Mouse (Mus musculus) thymus, adult 18-20 months (tissue): ENCODE results near the gene Dtx2.

ENCODE experiments used
- DNase-seq, 2 experiments: peaks; one replicate each; pipeline ENCODE4 v3.0.0; 2022; ENCODE audit warnings: mixed read lengths in 2 of 2

Dtx2 gene

GRCm38 (mm10) chr5:135975893-135976668, 18.5 kb upstream of the Dtx2 start:
- no peak for DNase-seq

DNA sequence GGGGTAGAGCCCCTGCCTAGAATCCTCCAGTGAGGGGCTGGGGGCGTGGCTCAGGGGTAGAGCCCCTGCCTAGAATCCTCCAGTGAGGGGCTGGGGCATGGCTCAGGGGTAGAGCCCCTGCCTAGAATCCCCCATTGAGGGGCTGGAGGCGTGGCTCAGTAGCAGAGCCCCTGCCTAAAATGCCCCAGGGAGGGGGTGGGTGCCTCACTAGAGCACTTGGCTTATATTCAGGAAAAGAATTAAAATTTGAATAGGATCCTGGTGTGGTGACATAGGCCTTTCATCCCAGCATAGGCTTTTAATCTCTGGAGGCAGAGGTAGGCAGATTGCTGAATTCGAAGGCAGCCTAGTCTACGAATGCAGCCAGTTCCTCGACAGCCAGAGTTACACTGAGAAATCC, 15.2 kb upstream of the Dtx2 start:
- DNase-seq = no peak

DNA sequence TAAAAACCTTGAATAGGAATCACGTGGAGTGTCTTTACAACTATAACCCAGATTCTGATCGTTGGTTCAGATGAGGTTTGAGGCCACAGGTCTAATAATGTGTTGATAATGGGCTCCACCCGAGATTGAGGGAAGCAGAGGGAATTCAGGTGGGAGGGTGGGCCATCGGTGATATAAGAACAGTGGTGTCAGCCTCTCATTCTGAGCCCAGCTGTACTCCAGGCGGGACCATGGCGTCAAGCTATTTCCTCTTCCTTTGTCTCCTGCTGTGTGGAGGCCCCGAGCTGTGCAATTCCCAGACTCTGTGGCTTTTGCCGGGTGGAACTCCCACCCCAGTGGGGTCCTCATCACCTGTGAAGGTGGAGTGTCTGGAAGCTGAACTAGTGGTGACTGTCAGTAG, 14.7 kb upstream of the Dtx2 start, which contains the start of gene Zp3:
TSS of gene Zp3 (plus strand) at position 196 of the 400 bp plus-strand sequence.
- DNase-seq = no peak

GRCm38 (mm10) chr5:135982398-135982797, 12.2 kb upstream of the Dtx2 start:
- no peak for DNase-seq

- DNase-seq = no peak
Observed at GRCm38 (mm10) chr5:135984546-135985044, 10.0 kb upstream of the Dtx2 start.

DNA sequence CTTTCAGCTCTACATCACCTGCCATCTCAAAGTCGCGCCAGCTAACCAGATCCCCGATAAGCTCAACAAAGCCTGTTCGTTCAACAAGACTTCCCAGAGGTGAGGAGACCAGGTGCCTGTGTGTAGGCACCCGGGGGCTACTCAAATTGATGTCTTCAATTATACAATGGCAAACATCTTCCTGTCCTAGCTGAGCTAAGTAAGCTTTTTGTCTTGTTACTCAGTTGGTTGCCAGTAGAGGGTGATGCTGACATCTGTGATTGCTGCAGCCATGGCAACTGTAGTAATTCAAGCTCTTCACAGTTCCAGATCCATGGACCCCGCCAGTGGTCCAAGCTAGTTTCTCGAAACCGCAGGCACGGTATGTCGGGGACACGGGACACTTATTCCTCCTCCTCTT, 7.4 kb upstream of the Dtx2 start:
- no peak for DNase-seq

DNA sequence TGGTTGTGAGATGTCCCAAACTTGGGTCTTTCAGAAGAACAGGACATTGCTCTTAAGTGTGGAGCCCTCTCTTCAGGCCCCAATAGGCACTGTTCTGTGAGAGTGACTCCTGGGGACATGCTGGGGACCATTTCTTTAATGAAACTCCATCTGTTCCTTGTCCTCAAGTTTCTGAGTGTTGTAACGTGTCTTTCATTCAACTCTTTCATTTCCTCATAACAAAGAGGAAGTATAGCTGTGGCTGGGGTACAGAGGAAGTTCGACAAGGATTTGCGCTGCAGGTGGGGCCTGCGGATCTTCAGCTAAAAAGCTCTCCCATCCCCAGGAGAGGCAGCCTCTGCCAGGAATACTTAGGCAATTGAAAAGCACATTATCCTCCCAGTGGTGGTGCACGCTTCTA, 4.0 kb upstream of the Dtx2 start:
- DNase-seq = no peak

- DNase-seq = no peak
Observed at GRCm38 (mm10) chr5:135993381-135993965, 1.1 kb upstream of the Dtx2 start.

GRCm38 (mm10) chr5:135994335-135994724, 270 bp upstream of the Dtx2 start:
- DNase-seq = no peak

DNA sequence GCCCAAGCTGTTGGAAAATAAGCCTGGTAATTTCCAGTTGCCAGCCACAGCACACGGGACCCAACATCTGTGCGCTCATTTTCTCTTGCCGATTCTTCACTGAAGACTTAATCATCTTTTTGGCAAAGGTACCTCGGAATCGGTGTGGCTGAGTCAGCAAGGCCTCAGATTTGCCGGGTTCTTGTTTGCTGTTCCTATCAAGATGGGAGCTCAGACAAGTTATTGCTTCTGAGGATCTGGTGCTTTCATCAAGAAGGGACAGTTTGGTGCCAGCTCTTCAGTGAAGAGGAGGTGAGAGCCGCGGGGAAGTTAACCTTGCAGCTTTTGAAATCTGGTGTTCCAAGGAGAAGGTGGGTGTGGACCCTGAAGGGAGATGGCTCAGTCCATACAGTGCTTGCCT, 1.6 kb downstream of the Dtx2 start:
- no peak for DNase-seq

GRCm38 (mm10) chr5:136001222-136001621, 6.6 kb downstream of the Dtx2 start:
- no peak for DNase-seq

DNA sequence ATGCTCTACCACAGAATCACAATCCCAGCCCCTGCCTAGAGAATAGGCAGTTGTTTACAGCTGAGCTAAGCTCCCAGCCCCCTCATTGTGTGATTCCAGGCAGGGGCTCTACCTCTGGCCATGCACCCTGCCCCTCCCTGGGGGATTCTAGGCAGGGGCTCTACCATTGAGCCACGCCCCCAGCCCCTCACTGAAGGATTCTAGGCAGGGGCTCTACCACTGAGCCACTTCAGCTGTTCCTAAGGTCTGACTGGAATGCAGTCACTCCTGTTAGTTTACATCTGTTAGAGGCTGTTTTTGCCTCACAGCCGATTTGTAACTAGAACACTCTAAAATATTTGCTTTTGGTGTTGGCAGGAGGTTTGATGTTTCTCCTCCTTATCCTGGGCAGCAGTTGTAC, 7.7 kb downstream of the Dtx2 start:
- DNase-seq = no peak

DNA sequence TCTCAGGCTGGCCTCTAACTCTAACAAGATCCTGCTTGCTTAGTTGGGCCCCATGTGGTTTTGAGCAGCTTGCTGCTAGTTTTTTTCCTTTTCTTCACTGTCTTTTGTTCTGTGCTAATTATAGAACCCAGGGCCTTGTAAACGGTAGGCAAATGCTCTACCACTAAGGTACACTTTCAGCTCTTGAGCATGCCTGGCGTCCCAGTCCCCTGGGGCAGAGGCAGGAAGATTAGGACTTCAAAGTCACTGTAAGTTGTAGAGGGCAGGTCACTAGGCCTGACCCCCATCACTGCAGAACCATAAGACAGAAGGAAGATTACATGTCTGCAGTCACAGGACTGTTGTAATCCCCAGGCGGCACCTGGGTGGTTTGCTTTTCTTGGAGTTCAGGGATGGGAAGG, 8.2 kb downstream of the Dtx2 start:
- DNase-seq = no peak

GRCm38 (mm10) chr5:136004537-136004936, 9.9 kb downstream of the Dtx2 start:
- no peak for DNase-seq

DNA sequence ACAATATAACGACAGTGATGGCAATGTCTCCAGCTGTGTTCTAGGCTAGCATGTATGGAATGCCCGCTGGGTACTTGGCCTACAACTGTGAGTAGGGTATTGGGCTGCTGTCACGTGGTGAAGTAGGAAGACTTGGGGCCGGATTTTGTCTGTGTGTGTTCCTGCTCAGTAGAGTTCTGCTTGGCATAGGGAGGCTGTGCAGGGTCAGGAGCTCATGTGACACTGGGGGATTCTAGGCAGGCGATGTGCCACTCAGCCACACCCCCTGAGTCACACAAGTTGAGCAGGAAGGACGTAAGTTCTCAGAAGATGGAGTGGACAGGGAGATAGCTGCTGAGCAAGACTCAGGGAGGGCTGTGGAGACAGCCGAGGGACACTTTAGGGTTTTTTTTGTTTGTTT, 13.1 kb downstream of the Dtx2 start:
- DNase-seq = no peak

DNA sequence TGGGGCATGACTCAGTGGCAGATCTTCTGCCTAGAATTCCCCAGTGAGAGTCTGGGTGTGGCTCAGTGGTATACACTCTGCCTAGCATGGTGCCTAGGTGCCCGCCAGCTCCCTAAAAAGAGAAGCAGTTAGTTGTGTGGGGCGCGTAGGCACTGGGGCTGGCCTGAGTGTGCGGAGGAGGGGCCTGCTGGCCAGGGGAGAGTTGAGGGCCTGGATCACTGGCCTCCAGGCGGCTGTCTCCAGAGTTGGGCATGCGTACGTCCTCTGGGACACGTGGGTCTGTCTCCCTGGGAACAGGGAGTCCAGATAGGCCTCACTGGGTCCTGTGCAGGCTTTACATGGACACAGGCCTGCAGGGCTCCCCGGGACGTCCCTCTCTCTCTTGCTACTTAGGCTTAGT, 20.3 kb downstream of the Dtx2 start:
- DNase-seq = no peak

GRCm38 (mm10) chr5:136015586-136015985, 21.0 kb downstream of the Dtx2 start:
- DNase-seq = no peak

DNA sequence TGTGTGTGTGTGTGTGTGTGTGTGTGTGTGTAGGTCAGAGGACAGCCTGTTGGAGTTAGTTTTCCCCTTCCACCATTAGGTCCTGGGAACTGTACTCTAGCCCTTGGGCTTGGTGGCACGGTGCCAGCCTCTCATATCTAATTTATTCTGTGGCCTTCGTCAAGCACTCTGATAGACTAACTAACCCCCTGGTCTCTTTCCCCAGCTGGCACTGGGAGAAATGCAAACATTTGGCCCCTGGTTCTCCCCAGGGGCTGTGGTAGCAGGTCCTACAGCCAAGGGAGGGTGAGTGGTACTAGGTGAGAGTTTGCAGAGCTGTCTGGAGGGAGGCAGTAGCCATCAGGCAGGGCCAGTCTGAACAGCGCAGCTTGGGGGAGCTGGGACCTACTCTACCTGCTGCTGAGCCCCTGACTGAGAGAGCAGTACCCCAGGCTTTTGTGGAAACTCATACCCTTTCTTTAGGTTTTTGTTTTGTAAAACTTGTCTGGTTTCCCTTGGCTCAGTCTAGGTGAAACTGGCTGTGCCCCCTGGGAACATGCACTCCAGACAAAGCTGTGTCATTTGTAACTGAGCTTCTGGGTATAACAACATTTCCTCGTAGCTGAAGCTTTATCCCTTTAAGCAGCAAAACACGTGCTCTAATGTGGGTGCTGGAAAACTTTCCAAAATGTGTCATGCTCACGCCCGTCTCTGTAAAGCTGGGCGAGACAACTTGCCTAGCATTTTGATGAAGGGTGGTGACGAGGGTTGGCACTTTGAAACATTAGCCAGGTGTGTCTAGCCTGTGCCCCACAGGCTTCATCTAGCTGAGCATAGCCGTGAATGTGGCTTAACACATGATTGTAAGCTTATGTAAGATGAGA, 21.6 kb downstream of the Dtx2 start:
- no peak for DNase-seq

DNA sequence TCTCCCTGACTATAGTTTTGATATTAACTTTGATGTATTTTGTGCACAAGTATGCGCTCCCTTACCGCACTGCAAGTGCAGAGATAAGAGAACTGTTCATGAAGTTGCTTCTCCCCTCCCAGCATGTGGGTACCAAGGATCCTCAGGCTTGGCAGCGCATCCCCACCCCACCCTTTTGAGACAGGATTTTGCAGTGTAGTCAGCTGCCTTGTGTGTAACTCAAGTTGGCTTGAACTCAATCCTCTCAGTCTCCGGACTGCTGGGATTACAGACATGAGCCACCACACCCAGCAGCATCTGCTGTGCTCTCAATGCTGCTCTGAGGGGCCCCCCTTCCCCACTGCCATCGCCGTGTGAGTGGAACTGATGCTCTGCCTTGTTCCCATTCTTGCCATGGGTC, 22.7 kb downstream of the Dtx2 start:
- no peak for DNase-seq

DNA sequence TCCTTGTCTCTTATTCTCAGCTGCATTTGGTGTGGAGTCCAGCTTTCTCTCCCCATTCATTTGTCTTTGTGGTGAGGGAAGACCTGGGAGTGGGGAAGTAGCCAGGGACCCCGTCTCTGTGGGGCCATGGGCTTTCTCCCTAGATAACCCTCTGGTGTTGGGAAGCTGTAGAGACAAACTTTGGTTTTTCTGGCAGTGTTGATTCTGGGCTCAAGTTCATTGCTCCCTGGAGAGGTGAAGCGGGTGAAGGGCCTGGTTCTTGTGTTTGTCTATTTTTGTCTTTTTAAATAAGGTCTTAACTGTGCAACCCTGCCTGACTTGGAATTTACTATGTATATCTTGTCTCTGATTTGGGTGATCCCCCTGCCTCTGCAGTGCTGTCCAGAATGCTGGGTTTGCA, 24.1 kb downstream of the Dtx2 start:
- DNase-seq = no peak

DNA sequence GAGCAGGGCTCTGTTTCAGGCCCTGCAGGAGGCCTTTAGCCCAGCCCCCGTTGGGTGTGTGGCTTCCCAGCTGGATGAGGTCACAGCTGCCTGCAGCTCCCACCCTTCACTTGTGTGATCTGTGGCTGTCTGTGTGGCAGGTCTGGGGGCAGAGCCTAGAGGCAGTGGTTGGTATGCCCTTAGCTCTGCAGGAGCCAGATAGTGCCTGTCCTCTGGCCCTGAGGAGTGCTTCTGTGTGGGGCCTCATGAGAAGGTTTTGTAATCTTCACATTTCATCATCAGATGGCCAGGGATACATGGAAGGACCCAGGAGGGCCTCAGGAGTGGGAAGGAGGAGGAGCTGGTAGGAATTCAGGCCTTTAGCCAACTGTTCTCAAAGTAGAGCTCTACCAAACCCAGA, 25.3 kb downstream of the Dtx2 start:
- no peak for DNase-seq

DNA sequence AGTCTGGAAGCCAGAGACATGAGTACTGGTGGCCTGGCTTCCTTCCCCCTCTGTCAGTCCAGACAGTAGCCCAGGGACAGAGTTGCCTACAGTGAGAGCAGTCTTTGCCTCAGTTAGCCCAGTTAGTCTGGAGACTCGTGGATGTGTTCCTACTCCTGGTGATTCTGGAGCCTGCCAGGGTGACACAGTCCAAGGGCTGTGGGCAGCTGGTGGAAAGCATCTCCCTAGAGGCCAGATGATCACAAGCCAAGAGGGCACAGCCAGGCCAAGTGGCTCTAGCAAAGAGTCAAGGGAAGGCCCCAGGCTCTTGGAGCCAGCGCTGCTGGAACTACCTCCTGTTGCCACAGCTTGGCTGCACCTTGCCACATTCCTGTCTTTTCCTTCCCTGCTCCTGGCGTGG, 31.1 kb downstream of the Dtx2 start:
- DNase-seq = no peak

GRCm38 (mm10) chr5:136026859-136027258, 32.3 kb downstream of the Dtx2 start:
- DNase-seq = no peak
